Mouse (Mus musculus): ENCODE data around the gene D330020A13Rik.

DNA sequence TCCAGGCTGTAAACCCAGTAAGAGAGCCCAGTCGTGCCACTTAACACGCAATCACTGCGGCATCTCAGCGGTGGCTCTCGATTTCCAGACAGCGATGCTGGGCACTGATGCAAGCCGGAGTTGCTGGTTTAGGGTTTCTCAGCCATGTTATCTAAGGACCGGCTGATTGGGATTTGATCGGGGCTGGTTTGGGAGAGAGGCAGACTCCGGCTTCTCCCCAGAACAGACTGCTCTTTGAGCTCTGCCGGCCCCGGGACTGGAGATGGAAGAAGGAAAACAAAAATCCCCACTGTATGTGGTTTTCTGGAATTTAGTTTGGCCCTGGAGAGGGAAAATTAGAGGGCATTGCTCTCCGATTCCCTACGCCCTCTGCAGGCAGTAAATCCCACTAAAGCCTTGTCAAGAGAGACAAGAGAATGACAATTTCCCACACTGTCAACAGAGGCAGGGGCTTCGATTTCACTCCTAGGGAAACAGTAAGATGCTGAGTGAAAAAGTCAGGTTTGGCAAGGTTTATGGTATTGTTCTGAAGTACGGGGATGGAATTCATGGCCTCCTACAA, 8.7 kb downstream of the D330020A13Rik start:
- no peak for TF ChIP-seq POLR2A (IDR thresholded peaks at IDR 0.05; ENCODE audit: insufficient read length, low read depth)
- no peak for TF ChIP-seq REST (IDR thresholded peaks at IDR 0.05; ENCODE audit: insufficient read depth, insufficient read length)
- TF ChIP-seq MAX (IDR thresholded peaks at IDR 0.05; ENCODE audit: low read depth) = no peak
